Mouse (Mus musculus) kidney, adult 2 months (tissue): ENCODE results near the gene Coa4. TPM values are rescaled to one million over a fixed set of nuclear protein-coding genes. Genes with fewer than 3 reads are reported as not detected.
A peak's percentile ranks its signal among the peaks of the same experiment; 100 is the strongest.

Experiments
- DNase-seq: peaks from one replicate; pipeline ENCODE4 v3.0.0; 2021
- H3K27ac ChIP-seq: fragments of 200-500 bp; 2 replicates; pipeline ENCODE4 v1.5.1; 2012; ENCODE audit warnings: low read depth, low read length, control low read depth, inconsistent platforms; ENCODE audit not compliant: insufficient read depth
- H3K27me3 ChIP-seq: fragments of 200-500 bp; replicated peaks from 2 replicates; pipeline ENCODE4 v1.6.1; 2012; ENCODE audit warnings: mild to moderate bottlenecking, moderate library complexity, low read length, inconsistent platforms; ENCODE audit not compliant: control insufficient read depth, insufficient read depth
- H3K36me3 ChIP-seq: fragments of 200-500 bp; 2 replicates; pipeline ENCODE4 v1.6.1; 2012; ENCODE audit warnings: mild to moderate bottlenecking, moderate library complexity, low read length, inconsistent platforms; ENCODE audit not compliant: control insufficient read depth, insufficient read depth
- H3K4me1 ChIP-seq: fragments of 200-500 bp; 2 replicates; pipeline ENCODE4 v1.6.1; 2011; ENCODE audit warnings: low read length; ENCODE audit not compliant: control insufficient read depth, insufficient read depth
- H3K4me3 ChIP-seq: fragments of 200-500 bp; 2 replicates; pipeline ENCODE4 v1.5.1; 2011; ENCODE audit warnings: mild to moderate bottlenecking, low read depth, low read length, control low read depth; ENCODE audit not compliant: insufficient read depth
- CTCF ChIP-seq: fragments of 200-500 bp; conservative IDR thresholded peaks from 2 replicates; pipeline ENCODE4 v1.5.1; 2011; ENCODE audit warnings: low read depth, mild to moderate bottlenecking, control low read depth, low read length, moderate library complexity, mixed read lengths; ENCODE audit not compliant: insufficient read depth, insufficient read length
- POLR2A ChIP-seq: fragments of 200-500 bp; IDR thresholded peaks from one replicate; pipeline ENCODE4 v1.6.1; 2011; ENCODE audit warnings: low read depth, low read length, control low read depth
- WGBS: fragments of 180-500 bp; shearing (Covaris S2); methylation state at CpG from one replicate; pipeline ENCODE4 v1.1.7; 2018; 5-methylcytosine and 5-hydroxymethylcytosine counted together
- polyA plus RNA-seq: library from polyadenylated mRNA; depleted of rRNA; stranded (reverse); fragments of >200 nt; gene quantifications from 2 replicates; pipeline ENCODE4 v1.2.3, GENCODE M21; 2012

The Coa4 gene
- polyA plus RNA-seq, 1 experiment: 16.1 TPM

- peak; percentile 47 for DNase-seq
- TF ChIP-seq POLR2A (no peak), CTCF (no peak)
- Histone ChIP-seq H3K4me1 (peaks cover 3% of the 10 kb centered on the region; the same call in 1 of the 2 replicates), H3K27ac (no peak overlapping the region), H3K4me3 (no peak overlapping the region), H3K27me3 (no peaks in the 10 kb centered on the region), H3K36me3 (peaks cover 1% of the 10 kb centered on the region; the same call in 1 of the 2 replicates)
- 39% methylated on average over 1 of the region's 1 CpGs for WGBS
These were observed 7.6 kb downstream of the Coa4 start for GRCm38 (mm10) chr7:100544437-100544836.

- Histone ChIP-seq H3K27ac (no peak overlapping the region), H3K4me3 (no peak overlapping the region), H3K4me1 (peaks cover 3% of the 10 kb centered on the region; the same call in 1 of the 2 replicates), H3K27me3 (no peaks in the 10 kb centered on the region), H3K36me3 (no peaks in the 10 kb centered on the region)
- no peak for TF ChIP-seq POLR2A
- no peak for TF ChIP-seq CTCF
- DNase-seq: no peak
- WGBS: 76% methylated on average over 4 of the region's 4 CpGs
These were observed 10.8 kb downstream of the Coa4 start for GRCm38 (mm10) chr7:100547631-100548030.

GRCm38 (mm10) chr7:100549796-100550195 lies 12.9 kb downstream of the Coa4 start:
- Histone ChIP-seq H3K27ac (no peak overlapping the region), H3K36me3 (no peaks in the 10 kb centered on the region), H3K4me1 (peaks cover 2% of the 10 kb centered on the region; the same call in 1 of the 2 replicates), H3K27me3 (no peaks in the 10 kb centered on the region), H3K4me3 (no peak overlapping the region)
- DNase-seq: no peak
- TF ChIP-seq POLR2A: no peak
- no peak for TF ChIP-seq CTCF
- WGBS: 93% methylated on average over 3 of the region's 3 CpGs

GRCm38 (mm10) chr7:100550338-100551007 lies 13.6 kb downstream of the Coa4 start:
- WGBS: 43% methylated on average over 5 of the region's 5 CpGs
- no peak overlapping the region for H3K4me3 ChIP-seq
- H3K27ac ChIP-seq: no peak overlapping the region
- no peaks in the 10 kb centered on the region for H3K27me3 ChIP-seq
- no peaks in the 10 kb centered on the region for H3K4me1 ChIP-seq
- H3K36me3 ChIP-seq: no peaks in the 10 kb centered on the region
- no peak for TF ChIP-seq POLR2A
- 0 out of 2 replicates have a peak, but pooled peaks have one; percentile 26 for TF ChIP-seq CTCF
- peak; percentile 40 for DNase-seq

- H3K36me3 ChIP-seq: no peaks in the 10 kb centered on the region
- no peaks in the 10 kb centered on the region for H3K4me1 ChIP-seq
- WGBS: 83% methylated on average over 5 of the region's 5 CpGs
- no peaks in the 10 kb centered on the region for H3K27me3 ChIP-seq
- H3K27ac ChIP-seq: no peak overlapping the region
- no peak for DNase-seq
- no peak for TF ChIP-seq CTCF
- TF ChIP-seq POLR2A: no peak
- no peak overlapping the region for H3K4me3 ChIP-seq
These were observed 18.1 kb downstream of the Coa4 start for GRCm38 (mm10) chr7:100554939-100555338.

- 70% methylated on average over 13 of the region's 13 CpGs for WGBS
- DNase-seq: no peak
- no peak overlapping the region for H3K27ac ChIP-seq
These were observed 18.6 kb downstream of the Coa4 start for GRCm38 (mm10) chr7:100555431-100555951.

GRCm38 (mm10) chr7:100557241-100557640 lies 20.4 kb downstream of the Coa4 start:
- DNase-seq: no peak
- no peaks in the 10 kb centered on the region for H3K36me3 ChIP-seq
- WGBS: 69% methylated on average over 5 of the region's 5 CpGs
- H3K27me3 ChIP-seq: no peaks in the 10 kb centered on the region
- H3K4me3 ChIP-seq: no peak overlapping the region
- H3K27ac ChIP-seq: no peak overlapping the region
- H3K4me1 ChIP-seq: no peaks in the 10 kb centered on the region
- TF ChIP-seq POLR2A (no peak), CTCF (no peak)

More at GRCm38 (mm10) chr7:100555431-100555951, 18.6 kb downstream of the Coa4 start:
- no peaks in the 10 kb centered on the region for H3K27me3 ChIP-seq
- no peak overlapping the region for H3K4me3 ChIP-seq
- H3K36me3 ChIP-seq: no peaks in the 10 kb centered on the region
- no peaks in the 10 kb centered on the region for H3K4me1 ChIP-seq
- TF ChIP-seq CTCF: no peak
- TF ChIP-seq POLR2A: no peak
